ENCODE assay signal across 13 mouse cellular contexts in the genomic region with DNA sequence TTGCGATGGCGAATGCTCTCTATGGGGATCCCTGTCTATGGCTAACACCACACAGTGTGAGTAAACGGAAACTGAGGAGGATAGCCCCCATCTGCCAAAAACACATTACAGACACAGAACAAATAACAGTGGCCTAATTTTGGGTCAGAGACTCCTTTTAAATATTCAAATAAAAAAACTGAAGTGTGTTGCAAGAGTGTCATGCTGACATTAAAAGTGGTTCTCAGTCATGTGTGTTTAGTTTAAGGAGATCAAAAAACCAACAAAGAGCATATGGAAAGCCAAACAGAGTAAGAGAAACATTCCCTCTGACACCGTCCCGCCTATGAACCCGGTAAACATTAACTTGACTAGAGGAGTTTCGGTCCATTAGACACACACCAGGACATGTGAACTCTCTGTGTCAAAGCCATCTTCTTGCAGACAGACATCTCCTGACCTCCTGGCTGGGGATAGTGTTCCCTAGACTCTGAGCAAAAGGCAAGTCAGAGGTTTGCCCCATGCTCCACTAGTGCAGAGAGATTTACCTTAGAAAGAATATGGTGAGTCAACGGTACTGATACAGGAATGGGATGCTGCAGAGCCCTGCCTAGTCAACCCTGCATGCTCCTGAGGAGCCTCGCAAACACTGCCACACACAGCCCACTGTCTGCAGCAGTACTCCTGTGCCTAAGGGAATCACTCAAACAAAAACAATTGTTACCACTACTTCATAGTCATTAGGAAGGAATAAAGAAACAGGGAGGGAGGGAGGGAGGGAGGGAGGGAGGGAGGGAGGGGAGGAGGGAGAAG.
DNase-seq lines count a peak whose midpoint lies in the region; ATAC-seq lines count a peak whose summit lies in the region.
"Had no signal": no experiment of that assay in that cellular context is flagged by ENCODE, and none has a peak within 500 bp of the region (broad histone marks: within the 10 kb centered on the region; RNA-seq: fewer than 3 reads in every experiment).

No protein-coding gene starts in this region.

- H3K36me3 ChIP-seq in lung, embryonic 15.5 days: no peaks in the 10 kb centered on the region
- H3K36me3 ChIP-seq in stomach, embryonic 15.5 days: no peaks in the 10 kb centered on the region
- no peaks in the 10 kb centered on the region for H3K36me3 ChIP-seq in midbrain, embryonic 16.5 days (ENCODE audit: control insufficient read depth, insufficient read depth, low read length)
- H3K36me3 ChIP-seq: forebrain, embryonic 12.5 days; limb, embryonic 12.5 days had no signal

- H3K27me3 ChIP-seq in lung, embryonic 15.5 days: no peaks in the 10 kb centered on the region
- no peaks in the 10 kb centered on the region for H3K27me3 ChIP-seq in stomach, embryonic 15.5 days (replicated peaks)
- H3K27me3 ChIP-seq in midbrain, embryonic 16.5 days (ENCODE audit: control insufficient read depth, insufficient read depth, low read depth, low read length): no peaks in the 10 kb centered on the region
- H3K27me3 ChIP-seq: forebrain, embryonic 12.5 days; limb, embryonic 12.5 days had no signal

- H3K9ac ChIP-seq in lung, embryonic 15.5 days: no peak overlapping the region
- no peak overlapping the region for H3K9ac ChIP-seq in stomach, embryonic 15.5 days
- H3K9ac ChIP-seq in midbrain, embryonic 16.5 days (ENCODE audit: low read depth, low read length): no peak overlapping the region
- H3K9ac ChIP-seq: forebrain, embryonic 12.5 days; limb, embryonic 12.5 days had no signal

- no peak for DNase-seq in lung, postnatal 14 days
- DNase-seq in kidney, adult 8-10 months: peak; percentile 71 to 85
- DNase-seq in kidney, postnatal 14 days: peak; percentile 75
- DNase-seq in heart, adult 9 months (ENCODE audit: low spot score in 2 of 2): no peak
- DNase-seq: adrenal gland, adult 2 months; cerebellum, adult 9-11 months; heart, postnatal 10 days had no signal

- ATAC-seq in lung, embryonic 15.5 days (ENCODE audit: borderline replicate concordance, extremely low read depth, low FRiP score, low TSS enrichment): 0 out of 2 replicates have a peak, but pooled peaks have one; percentile 11
- peak; percentile 56; the same call in 1 of the 2 replicates for ATAC-seq in stomach, embryonic 15.5 days (ENCODE audit: insufficient read depth, low FRiP score, low read depth)
- ATAC-seq in midbrain, embryonic 16.5 days: no peak

- no peak overlapping the region for H3K4me2 ChIP-seq in lung, embryonic 15.5 days
- H3K4me2 ChIP-seq in stomach, embryonic 15.5 days: no peak overlapping the region
- no peak overlapping the region for H3K4me2 ChIP-seq in midbrain, embryonic 16.5 days (ENCODE audit: low read length)
- H3K4me2 ChIP-seq: forebrain, embryonic 12.5 days; limb, embryonic 12.5 days had no signal

- no peak overlapping the region for H3K4me3 ChIP-seq in lung, embryonic 15.5 days
- H3K4me3 ChIP-seq in stomach, embryonic 15.5 days (replicated peaks): no peak overlapping the region
- no peak overlapping the region for H3K4me3 ChIP-seq in midbrain, embryonic 16.5 days (ENCODE audit: low read depth, low read length)
- H3K4me3 ChIP-seq: forebrain, embryonic 12.5 days; limb, embryonic 12.5 days; myocyte had no signal

- H3K4me1 ChIP-seq in lung, embryonic 15.5 days: peaks cover 15% of the 10 kb centered on the region
- H3K4me1 ChIP-seq in stomach, embryonic 15.5 days: peaks cover 6% of the 10 kb centered on the region; the same call in 1 of the 2 replicates
- peaks cover 2% of the 10 kb centered on the region; the same call in 1 of the 2 replicates for H3K4me1 ChIP-seq in midbrain, embryonic 16.5 days (ENCODE audit: control insufficient read depth, insufficient read depth, low read length)

- H3K27ac ChIP-seq in lung, embryonic 15.5 days: no peak overlapping the region
- H3K27ac ChIP-seq in stomach, embryonic 15.5 days: no peak overlapping the region
- no peak overlapping the region for H3K27ac ChIP-seq in midbrain, embryonic 16.5 days (ENCODE audit: low read length)
- H3K27ac ChIP-seq: forebrain, embryonic 12.5 days; limb, embryonic 12.5 days had no signal

- 24% methylated on average over 9 of the region's 9 CpGs for WGBS in lung, embryonic 15.5 days
- 25% methylated on average over 9 of the region's 9 CpGs for WGBS in stomach, embryonic 15.5 days
- WGBS in midbrain, embryonic 16.5 days: 64% methylated on average over 9 of the region's 9 CpGs

- H3K9me3 ChIP-seq in lung, embryonic 15.5 days: no peaks in the 10 kb centered on the region
- H3K9me3 ChIP-seq in stomach, embryonic 15.5 days: no peaks in the 10 kb centered on the region
- no peaks in the 10 kb centered on the region for H3K9me3 ChIP-seq in midbrain, embryonic 16.5 days (replicated peaks; ENCODE audit: control insufficient read depth, low read length, poor library complexity, severe bottlenecking)
- H3K9me3 ChIP-seq: forebrain, embryonic 12.5 days; limb, embryonic 12.5 days had no signal

Comparison
In these comparisons a context has a peak if more than half of its experiments do, and no peak if none do; other contexts are left out.
1. DNase-seq: peak in kidney, adult 8-10 months (2 of 2) and kidney, postnatal 14 days (single experiment); none in lung, postnatal 14 days (single experiment) and heart, adult 9 months (0 of 2).